Mouse (Mus musculus) yolk sac, embryonic 10.5 days (tissue): ENCODE measurements at regions not wholly inside any gene's neighbourhood (a gene's known extent, or its start where the extent isn't known, plus 50 kb on each side); places are given as distances from the start of the nearest gene placed in this dataset.

Experiments
- DNase-seq: peaks from one replicate; pipeline ENCODE4 v3.0.0-alpha.2; 2017; ENCODE audit warnings: low spot score

- peak; percentile 85 for DNase-seq
Observed at GRCm38 (mm10) chr10:117434871-117435733, 55.3 kb upstream of the Cpsf6 start.

DNA sequence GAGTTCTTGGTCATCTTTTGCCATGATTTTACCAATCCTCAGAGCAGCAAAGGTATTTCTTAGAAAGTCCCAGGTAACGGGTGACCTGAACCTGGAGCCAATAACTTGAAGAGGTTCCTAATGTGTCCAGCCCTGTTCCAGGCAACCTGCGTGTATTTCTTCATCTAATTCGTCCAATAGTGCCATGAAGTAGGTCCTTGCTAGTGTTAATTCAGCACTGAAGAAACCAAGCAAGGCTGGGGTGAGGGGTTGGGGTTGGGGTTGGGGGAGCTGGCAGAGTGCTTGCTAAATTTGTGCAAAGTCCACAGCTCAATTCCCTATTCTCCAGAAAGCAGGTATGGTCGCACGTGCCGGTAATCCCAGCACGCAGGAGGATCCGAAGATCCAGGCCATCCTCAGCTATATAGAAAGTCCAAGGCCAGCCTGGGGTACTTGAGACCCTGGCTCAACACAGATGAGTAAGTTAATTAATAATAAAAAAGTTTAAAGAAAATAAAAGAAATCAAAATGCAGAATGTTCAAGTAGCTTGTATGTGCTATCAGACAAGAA is 54.6 kb upstream of the Cpsf6 start:
- DNase-seq, result no peak

- no peak for DNase-seq
Observed at GRCm38 (mm10) chr10:117433547-117434292, 53.9 kb upstream of the Cpsf6 start.

DNA sequence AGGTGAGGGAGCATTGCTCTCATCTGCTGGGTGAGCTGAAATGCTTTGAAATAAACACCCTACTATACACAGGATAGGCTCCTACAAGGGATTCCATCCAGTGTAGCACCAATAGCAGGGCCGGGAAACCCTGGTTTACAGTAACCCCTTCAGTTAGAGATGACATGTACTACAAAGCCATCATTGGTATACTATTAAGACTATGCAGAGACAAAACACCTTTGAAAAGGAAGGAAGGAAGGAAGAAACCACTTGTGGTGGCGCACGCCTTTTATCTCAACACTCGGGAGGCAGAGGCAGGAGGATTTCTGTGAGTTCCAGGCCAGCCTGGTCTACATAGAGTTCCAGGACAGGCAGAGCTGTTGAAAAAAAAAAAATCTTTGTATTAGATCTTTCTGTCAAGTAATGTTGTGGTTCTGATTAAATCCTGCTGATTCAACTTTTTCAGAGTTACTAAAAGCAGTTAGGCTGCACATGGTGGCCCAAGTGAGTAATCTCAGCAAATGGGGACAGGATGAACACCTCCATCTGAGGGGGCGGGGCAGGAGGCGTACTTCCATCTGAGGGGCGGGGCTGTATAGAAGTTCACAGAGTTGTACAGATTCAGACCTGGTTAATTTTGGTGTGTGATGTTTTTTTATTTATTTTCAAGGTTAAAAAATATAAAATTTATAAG is 53.2 kb upstream of the Cpsf6 start:
- DNase-seq, result no peak

DNA sequence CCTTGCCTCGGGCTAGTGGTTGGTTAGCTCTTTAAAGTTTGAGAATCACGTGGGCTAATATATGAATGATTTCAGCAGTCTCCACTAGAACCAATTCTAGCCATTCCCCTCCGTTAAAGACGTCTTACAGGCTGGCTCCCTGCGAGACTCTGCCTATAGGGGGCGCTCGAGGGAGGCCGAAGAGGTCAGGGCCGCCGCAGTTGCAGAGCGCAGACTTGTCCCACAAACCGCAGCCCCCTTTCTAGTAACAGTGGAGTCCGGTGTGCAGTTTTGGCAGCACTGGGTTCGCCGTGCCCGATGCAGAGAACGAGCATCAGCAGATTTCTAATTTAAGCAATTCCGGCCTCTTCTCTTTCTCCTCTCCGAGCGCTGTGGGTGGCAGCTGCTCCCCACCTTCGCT is 52.6 kb upstream of the Cpsf6 start:
- DNase-seq, result peak; percentile 62

GRCm38 (mm10) chr10:117431850-117432249 is 52.0 kb upstream of the Cpsf6 start:
- DNase-seq, result no peak

DNA sequence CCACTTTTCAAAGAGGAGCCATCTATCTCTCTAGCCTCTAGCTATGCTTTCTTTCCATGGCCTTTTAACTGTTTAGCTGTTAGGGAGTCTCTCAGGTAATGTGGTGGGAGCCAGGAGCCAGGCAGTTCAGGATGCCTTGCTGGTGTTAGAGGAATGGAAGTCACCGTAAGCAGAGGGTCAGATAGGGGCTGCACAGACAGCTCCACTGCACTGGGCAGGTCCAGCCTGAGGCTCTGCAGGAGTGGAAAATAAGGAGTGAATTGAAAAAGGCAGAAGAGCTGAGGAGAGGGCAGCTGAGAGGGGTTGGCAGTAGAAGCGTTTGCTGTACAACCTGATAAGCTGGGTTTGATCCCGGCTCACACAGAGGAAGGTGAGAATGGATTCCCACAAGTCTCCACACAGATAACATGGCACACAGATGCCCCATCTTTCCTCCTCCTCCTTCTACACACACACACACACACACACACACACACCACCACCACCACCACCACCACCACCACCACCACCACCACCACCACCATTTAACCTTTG is 51.3 kb upstream of the Cpsf6 start:
- no peak for DNase-seq

- DNase-seq, result no peak
Observed at GRCm38 (mm10) chr10:117430224-117430884, 50.5 kb upstream of the Cpsf6 start.

GRCm38 (mm10) chr10:117429459-117430183 is 49.8 kb upstream of the Cpsf6 start:
- DNase-seq, result no peak
